Mouse (Mus musculus): ENCODE measurements at regions not wholly inside any gene's neighbourhood (a gene's known extent, or its start where the extent isn't known, plus 50 kb on each side); places are given as distances from the start of the nearest gene placed in this dataset.

DNA sequence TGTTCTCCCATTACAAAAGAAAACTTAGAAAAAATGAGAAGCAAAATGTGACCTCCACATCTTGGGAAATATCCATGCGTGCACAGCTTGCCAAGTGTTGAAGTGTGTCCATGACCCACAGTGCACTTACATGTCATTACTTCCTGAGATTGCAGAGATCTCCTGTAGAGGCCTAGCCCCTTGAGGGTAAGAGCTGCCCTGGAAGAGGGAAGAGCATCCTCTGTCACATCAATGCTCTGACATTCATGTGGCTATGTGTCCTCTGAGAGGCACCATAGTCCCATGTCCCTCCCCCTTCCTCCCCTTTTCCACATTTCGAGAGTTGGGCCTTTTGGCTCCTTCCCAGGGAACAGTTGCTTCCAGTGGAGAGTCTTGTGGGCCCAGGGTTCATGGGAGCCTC, 121.4 kb upstream of the Gas1 start:
- no peak for DNase-seq (ENCODE audit: extremely low spot score in 1 of 2, low spot score in 1 of 2)

DNA sequence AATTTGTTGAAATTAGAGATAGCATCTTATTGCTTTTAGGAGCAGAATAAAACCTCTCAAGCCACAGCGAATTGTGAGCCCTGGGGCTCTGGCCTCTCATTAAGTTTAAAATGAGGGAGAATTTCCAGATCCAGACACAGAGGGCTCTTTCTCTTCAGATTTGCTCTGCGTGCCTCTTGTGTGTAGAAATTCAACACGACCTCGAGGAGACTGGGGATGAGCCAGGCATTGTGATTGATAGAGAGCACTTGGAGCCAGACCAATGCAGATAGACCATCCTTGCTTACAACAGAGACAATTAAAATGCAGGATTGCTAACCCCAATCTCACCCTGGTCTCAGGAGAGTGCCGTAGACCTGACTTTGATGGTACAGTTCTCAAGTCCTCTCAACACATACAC, 121.9 kb upstream of the Gas1 start:
- no peak for DNase-seq (ENCODE audit: extremely low spot score in 1 of 2, low spot score in 1 of 2)

DNA sequence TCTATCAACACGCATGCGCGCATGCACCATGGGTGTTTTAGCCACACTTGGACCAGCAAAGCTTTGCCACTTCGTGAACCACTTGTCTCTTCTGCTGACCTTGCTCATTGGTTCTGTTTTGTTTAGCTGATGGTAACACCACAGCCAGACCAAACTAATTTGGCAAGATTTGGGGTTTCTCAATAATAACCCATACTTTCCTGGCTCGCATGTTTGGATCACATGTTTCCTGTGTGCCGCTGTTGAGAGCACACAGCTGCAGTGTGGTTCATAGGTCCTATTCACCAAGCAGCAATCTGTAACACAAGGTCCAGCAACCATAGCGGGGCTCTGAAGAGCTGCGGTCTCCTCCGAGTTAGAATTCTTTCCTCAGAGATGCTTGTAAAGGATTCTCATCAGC, 126.4 kb upstream of the Gas1 start:
- no peak for DNase-seq (ENCODE audit: extremely low spot score in 1 of 2, low spot score in 1 of 2)

DNA sequence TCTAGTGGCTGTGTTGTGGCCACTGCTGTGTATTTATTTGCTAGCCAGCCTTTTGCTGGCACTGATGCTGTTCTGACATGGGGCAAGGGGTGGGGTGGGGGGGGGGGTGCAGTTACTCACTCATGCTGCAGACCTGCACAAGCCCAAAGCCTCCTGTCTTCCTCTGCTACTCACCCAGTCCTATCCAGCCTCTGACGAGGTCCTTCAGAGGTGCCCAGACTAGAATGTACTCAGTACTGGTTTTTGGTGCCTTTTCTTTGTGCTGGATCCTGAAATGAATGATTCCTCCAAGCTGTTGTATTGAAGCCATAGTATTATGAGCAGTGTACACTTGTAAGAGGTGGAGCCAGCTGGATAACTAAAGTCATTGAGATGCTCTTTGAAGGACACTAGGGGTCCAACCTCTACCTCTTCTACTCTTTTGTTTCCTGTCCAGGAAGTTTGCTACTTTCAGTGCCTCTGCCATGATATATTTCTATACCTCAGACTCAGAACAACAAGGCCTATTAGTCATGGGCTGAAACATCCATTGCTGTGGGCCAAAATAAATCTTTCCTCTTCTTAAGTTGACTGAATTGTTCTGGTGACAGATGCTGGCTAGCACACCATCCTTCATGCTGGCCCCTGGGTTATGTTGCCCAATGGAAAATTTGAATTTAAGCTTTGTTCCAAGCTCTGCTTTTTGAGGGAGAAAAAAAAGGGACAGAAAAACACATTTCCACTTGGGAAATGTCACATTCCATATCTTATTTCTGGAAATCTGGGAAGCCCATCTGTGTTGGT, 128.1 kb upstream of the Gas1 start:
- no peak for DNase-seq (ENCODE audit: extremely low spot score in 1 of 2, low spot score in 1 of 2)

- DNase-seq (ENCODE audit: extremely low spot score in 1 of 2, low spot score in 1 of 2), result no peak
Measured at GRCm38 (mm10) chr13:60308062-60308801, 131.1 kb upstream of the Gas1 start.

- DNase-seq (ENCODE audit: extremely low spot score in 1 of 2, low spot score in 1 of 2), result no peak
Measured at GRCm38 (mm10) chr13:60309482-60309881, 132.3 kb upstream of the Gas1 start.

DNA sequence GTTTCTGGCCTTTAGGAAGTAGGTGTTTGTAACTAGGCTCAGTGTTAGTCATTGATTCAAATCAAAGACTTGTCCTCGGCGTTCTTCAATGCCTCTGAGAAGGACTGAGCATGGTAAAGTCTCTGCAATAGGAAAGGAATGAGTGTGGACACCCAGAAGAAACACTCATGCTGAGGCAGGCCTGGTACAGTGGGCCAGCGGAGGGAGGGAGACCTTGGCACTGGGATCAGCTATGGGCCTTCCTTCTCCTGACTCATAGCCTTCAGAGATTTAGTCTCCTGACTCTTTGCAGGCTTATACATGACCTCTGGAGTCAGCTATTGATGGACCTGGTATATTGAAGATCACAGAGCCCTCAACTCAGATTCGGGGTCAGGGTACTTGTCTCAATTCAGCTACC, 132.8 kb upstream of the Gas1 start:
- DNase-seq (ENCODE audit: extremely low spot score in 1 of 2, low spot score in 1 of 2), result no peak

DNA sequence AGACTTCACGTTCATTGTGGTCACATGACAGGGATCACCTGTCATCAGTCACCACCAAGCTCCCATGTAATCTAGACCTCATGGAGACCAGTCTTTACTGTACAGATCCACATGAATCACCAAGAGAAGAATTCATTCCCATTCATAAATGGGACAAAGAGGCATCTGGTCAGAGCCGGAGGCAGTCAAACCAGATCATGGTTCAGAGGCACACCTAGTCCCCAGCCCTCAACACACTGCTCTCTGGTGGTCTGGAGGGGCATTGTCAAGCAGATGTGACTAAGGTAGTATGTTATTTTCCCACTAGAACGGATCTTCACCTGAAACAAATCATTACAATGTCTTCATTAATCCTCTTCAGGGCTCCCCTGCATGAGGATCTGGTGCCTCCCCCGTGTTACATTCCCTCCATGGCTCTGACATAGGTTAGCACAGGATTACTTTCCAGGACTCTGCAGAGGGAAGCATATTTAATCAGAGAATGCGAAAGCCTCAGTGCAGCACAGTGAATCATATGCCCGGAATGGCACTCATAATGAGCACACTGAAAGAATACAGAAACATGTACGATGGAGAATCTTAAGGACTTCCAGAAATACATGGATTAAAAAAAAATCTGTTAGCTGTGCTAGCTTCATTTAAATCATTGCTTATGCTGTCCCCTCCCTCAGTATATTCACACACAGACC, 135.4 kb upstream of the Gas1 start:
- no peak for DNase-seq (ENCODE audit: extremely low spot score in 1 of 2, low spot score in 1 of 2)

DNA sequence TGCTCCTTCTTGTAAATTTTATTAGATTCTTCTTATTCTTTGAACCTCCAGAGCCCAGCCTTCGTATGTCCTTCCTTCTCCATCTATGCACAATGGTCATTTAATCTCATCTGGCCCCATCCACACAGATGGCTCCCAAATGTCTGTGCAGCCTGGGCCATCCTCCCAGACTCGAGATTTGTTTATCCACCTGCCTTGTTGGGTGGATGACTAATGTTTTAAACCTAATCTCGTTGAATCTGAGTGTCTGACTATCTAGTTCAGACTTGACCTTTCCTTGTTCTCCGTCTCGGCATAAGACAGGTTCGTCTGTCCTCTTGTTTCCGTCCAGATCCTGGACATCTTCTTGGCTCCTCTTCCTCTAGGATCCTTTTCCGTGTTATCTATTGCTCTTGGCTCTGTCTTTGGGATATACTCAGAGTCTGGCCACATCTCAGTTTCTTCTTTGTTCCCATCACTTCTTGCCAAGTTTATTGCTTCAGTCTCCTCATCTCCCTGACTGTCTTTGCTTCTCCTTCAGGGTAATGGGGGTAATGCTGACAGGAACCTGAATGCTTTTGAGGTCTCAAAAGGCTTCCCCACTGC, 141.4 kb upstream of the Gas1 start:
- no peak for DNase-seq (ENCODE audit: extremely low spot score in 1 of 2, low spot score in 1 of 2)

- DNase-seq (ENCODE audit: extremely low spot score in 1 of 2, low spot score in 1 of 2), result no peak
Measured at GRCm38 (mm10) chr13:60319268-60319667, 142.1 kb upstream of the Gas1 start.

GRCm38 (mm10) chr13:60319861-60320602, 142.9 kb upstream of the Gas1 start:
- DNase-seq (ENCODE audit: extremely low spot score in 1 of 2, low spot score in 1 of 2), result no peak

DNA sequence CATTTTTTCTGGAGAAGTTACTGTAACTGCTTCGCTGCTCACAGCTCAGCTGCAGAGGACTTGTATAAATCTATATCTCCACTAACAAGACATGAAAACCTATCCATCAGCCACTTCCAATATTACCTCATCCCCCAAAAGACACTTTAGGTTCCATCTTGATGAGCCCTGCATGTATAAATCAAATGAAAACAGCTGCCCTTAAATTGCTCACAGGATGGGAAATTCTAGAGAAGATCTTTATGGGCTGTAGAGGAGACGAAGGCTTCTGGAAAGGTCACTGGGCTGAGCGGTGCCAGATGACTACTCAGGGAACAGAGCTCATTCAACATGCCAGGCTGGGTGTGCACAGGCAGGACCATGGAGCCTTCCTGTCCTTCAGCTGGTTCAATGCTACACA, 145.4 kb upstream of the Gas1 start:
- DNase-seq (ENCODE audit: extremely low spot score in 1 of 2, low spot score in 1 of 2), result no peak

DNA sequence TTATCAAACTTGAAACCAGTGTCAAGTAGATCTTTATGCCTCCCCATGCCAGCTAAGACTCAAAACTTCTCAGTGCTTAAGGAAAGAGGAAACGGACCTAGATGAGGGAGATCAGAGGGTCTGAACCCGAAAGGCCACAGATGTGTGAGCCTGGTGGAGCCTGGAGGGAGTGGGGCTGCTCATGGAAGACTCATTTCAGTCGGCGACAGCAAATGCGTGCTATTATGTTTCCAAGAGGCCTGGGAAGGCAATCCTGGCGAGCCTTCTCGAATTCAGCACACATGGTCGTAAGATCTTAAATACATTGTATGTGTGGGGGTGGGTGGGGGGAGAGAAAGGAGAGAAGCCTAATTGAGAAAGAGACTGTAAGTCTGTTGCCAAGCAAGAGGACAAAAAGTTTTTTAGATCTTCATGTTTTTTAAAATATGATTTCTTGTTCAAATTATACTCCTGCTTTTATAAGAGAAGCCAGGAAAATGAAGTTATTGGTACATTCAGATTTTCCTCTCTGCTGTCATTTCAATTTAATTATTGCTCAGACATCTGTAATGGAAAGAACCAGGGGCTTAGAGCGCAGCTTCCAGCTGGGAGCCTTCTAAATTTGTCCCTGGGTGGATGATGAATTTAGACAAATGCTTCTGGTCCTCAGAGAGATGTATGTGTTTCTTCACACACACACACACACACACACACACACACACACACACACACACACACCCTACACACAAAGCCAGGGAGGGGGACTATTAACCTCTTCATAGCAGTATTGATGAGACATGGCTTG, 153.5 kb upstream of the Gas1 start:
- DNase-seq (ENCODE audit: extremely low spot score in 1 of 2, low spot score in 1 of 2), result no peak

- no peak for DNase-seq (ENCODE audit: extremely low spot score in 1 of 2, low spot score in 1 of 2)
Measured at GRCm38 (mm10) chr13:60336196-60336595, 159.0 kb upstream of the Gas1 start.

DNA sequence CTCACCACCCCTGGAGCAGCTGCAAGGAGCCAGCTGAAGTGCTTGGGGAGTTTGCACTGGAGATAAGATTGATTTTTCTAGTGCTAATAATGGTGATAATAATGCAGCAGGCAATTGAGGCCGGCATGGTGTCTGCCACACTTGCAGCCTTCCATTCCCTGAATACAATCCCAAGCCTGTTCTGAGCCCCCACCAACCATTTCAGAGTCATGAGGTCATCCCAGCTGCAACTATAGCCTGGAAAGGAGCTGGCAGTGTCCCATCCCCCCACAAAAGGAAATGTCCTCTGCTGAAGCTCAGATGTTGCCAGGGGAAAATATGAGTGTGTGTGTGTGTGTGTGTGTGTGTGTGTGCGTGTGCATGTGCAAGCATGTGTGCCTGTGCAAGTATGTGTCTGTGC, 160.2 kb upstream of the Gas1 start:
- DNase-seq (ENCODE audit: extremely low spot score in 1 of 2, low spot score in 1 of 2), result no peak

DNA sequence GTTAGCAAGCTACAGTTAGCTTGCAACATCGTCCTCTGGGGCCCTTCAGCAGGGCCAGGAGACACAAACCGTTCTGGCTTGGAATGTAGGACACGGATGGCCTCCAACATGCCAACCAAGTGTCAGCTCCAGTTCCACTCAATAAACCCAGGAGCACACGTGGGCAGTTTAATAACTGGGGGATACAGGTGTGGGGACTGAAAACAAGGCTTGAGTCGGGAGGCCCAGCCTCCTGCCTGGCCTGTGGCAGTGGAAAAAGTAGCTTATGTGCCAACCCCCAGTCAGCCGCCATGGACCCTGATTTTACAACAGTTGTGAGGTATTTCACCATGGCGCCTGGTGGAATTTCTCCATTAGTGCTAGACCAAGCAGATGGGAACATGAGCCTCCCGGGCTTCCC, 160.9 kb upstream of the Gas1 start:
- no peak for DNase-seq (ENCODE audit: extremely low spot score in 1 of 2, low spot score in 1 of 2)

DNA sequence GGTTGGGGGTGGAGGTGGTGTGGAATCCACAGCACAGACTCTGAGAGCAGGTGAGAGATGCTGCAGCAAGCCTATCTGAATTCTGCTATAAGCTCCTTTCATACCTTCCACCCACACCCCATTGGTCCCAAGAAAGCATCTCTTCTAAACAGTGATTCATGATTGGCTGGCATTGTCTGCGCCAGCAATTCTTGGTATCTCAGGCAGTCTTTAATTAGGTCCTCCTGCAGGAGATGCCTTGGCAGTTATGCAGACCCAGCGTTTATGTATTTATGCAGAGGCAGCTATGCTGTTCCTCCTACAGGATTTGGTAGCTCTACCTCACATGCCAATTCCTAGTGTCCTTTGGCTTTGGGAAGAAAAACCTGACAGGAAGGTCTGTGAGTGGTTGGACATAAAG, 162.9 kb upstream of the Gas1 start:
- no peak for DNase-seq (ENCODE audit: extremely low spot score in 1 of 2, low spot score in 1 of 2)

- peak in 1 of 2 experiments; percentile 13 for DNase-seq (ENCODE audit: extremely low spot score in 1 of 2, low spot score in 1 of 2)
Measured at GRCm38 (mm10) chr13:60347881-60348280, 170.7 kb upstream of the Gas1 start.

DNA sequence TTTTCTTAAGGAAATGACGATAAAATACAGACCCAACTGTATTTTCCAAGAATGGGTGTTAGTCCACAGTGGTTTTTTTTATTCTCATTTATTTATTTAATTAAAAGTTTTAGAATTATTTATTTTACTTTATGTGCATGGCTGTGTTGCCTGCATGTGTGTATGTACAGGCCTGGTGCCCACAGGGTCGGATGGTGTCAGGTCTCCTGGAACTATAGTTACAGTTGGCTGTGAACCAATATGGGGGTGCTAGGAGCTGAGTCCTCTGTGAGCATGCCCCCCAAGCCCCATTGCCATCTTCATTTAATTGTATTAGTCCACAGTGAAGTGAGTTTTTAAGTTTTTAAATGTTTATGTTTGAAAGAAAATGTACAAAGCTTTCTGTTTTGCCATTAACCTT, 171.3 kb upstream of the Gas1 start:
- DNase-seq (ENCODE audit: extremely low spot score in 1 of 2, low spot score in 1 of 2), result no peak

All from layer of hippocampus, postnatal 25 days (tissue).